In the genomic region with DNA sequence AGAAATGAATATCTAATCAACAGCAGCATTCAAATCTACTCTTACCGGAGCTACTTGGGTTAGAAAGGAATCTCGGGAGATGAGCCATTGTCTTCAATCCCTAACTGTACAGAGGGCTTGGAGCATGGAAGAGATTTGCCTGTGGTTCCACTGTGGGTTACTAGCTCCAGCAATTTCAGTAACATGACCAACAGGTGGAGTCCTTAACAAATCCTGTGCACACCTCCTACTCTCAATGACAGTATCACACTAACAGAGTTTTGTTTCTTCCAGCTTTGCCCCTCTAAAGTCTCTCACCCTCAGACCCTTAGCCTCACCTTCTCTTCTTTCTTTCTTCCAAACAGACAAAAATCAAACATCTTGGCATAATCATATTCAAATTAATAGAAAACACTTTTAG, we compare ENCODE assay signal across 16 mouse cellular contexts. TPM values are rescaled to one million over a fixed set of nuclear protein-coding genes. Genes with fewer than 3 reads are reported as not detected.
DNase-seq lines count a peak whose midpoint lies in the region; ATAC-seq and TF ChIP-seq lines count a peak whose summit lies in the region.
"Had no signal": no experiment of that assay in that cellular context is flagged by ENCODE, and none has a peak within 500 bp of the region (broad histone marks: within the 10 kb centered on the region; RNA-seq: fewer than 3 reads in every experiment).

No protein-coding gene starts in this region.

- no peak overlapping the region for H3K9ac ChIP-seq in forebrain, postnatal 0 days
- no peak overlapping the region for H3K9ac ChIP-seq in liver, embryonic 14.5 days (replicated peaks)
- H3K9ac ChIP-seq in liver, embryonic 12.5 days: no peak overlapping the region
- H3K9ac ChIP-seq: limb, embryonic 15.5 days had no signal

- 86% methylated on average over 2 of the region's 2 CpGs for WGBS in forebrain, postnatal 0 days
- WGBS in forebrain, embryonic 10.5 days: 86% methylated on average over 2 of the region's 2 CpGs
- 78% methylated on average over 2 of the region's 2 CpGs for WGBS in liver, embryonic 14.5 days (ENCODE audit: insufficient replicate concordance)
- WGBS in liver, embryonic 12.5 days (ENCODE audit: insufficient replicate concordance): 74% methylated on average over 2 of the region's 2 CpGs

- no peak overlapping the region for H3K27ac ChIP-seq in forebrain, postnatal 0 days (ENCODE audit: low read depth, low read length)
- no peak overlapping the region for H3K27ac ChIP-seq in forebrain, embryonic 10.5 days
- no peak overlapping the region for H3K27ac ChIP-seq in liver, embryonic 14.5 days
- no peak overlapping the region for H3K27ac ChIP-seq in liver, embryonic 12.5 days
- H3K27ac ChIP-seq: limb, embryonic 15.5 days had no signal

- H3K4me2 ChIP-seq in forebrain, postnatal 0 days (ENCODE audit: low read depth): no peak overlapping the region
- H3K4me2 ChIP-seq in liver, embryonic 14.5 days (ENCODE audit: low read depth): no peak overlapping the region
- H3K4me2 ChIP-seq in liver, embryonic 12.5 days: no peak overlapping the region
- H3K4me2 ChIP-seq: limb, embryonic 15.5 days had no signal

- H3K9me3 ChIP-seq in forebrain, postnatal 0 days (ENCODE audit: low read length): no peaks in the 10 kb centered on the region
- H3K9me3 ChIP-seq in forebrain, embryonic 10.5 days: no peaks in the 10 kb centered on the region
- H3K9me3 ChIP-seq in liver, embryonic 14.5 days (ENCODE audit: control insufficient read depth, low read length): no peaks in the 10 kb centered on the region
- no peaks in the 10 kb centered on the region for H3K9me3 ChIP-seq in liver, embryonic 12.5 days (replicated peaks)
- H3K9me3 ChIP-seq: limb, embryonic 15.5 days had no signal

- ATAC-seq in forebrain, postnatal 0 days: no peak
- no peak for ATAC-seq in liver, embryonic 14.5 days (ENCODE audit: insufficient read depth)
- ATAC-seq in liver, embryonic 12.5 days: no peak
- ATAC-seq: intestine, embryonic 16.5 days had no signal

- H3K4me1 ChIP-seq in forebrain, postnatal 0 days (ENCODE audit: insufficient read depth): 0 out of 2 replicates have a peak, but pooled peaks cover 5% of the 10 kb centered on the region
- peaks cover 14% of the 10 kb centered on the region for H3K4me1 ChIP-seq in forebrain, embryonic 10.5 days
- H3K4me1 ChIP-seq in liver, embryonic 14.5 days (replicated peaks; ENCODE audit: control insufficient read depth in 2 of 2, insufficient read depth in 2 of 2, low read length in 1 of 2): peaks cover 5 to 9% of the 10 kb centered on the region in 2 experiments
- H3K4me1 ChIP-seq in liver, embryonic 12.5 days: peaks cover 20% of the 10 kb centered on the region

- H3K4me3 ChIP-seq in forebrain, postnatal 0 days (ENCODE audit: low read depth, low read length): no peak overlapping the region
- no peak overlapping the region for H3K4me3 ChIP-seq in forebrain, embryonic 10.5 days
- H3K4me3 ChIP-seq in liver, embryonic 14.5 days (ENCODE audit: insufficient read depth in 1 of 2, low read depth in 2 of 2, low read length in 2 of 2): no peak overlapping the region
- H3K4me3 ChIP-seq in liver, embryonic 12.5 days: no peak overlapping the region
- H3K4me3 ChIP-seq: limb, embryonic 15.5 days had no signal

- no peak for DNase-seq in forebrain, postnatal 0 days
- DNase-seq in forebrain, embryonic 10.5 days (ENCODE audit: extremely low spot score, low spot score): no peak
- DNase-seq in liver, embryonic 14.5 days (ENCODE audit: low read depth in 3 of 3, low spot score in 3 of 3): no peak
- peak; percentile 52 for DNase-seq in thymus, postnatal 14 days
- no peak for DNase-seq in thymus, adult 18-20 months
- DNase-seq in thymus, postnatal 25 days: peak; percentile 33
- no peak for DNase-seq in layer of hippocampus, adult 18-20 months (ENCODE audit: low spot score in 2 of 2)
- DNase-seq: cerebellum, adult 11 months; cerebellum, postnatal 36 days; lung, postnatal 10 days had no signal

- 0 out of 2 replicates have a peak, but pooled peaks have one; percentile 22 for TF ChIP-seq CTCF in forebrain, postnatal 0 days (IDR thresholded peaks at IDR 0.05; ENCODE audit: low read depth)
- TF ChIP-seq CTCF in liver, embryonic 14.5 days (IDR thresholded peaks at IDR 0.05; ENCODE audit: low read depth): peak; percentile 14; the same call in 1 of the 2 replicates

- H3K36me3 ChIP-seq in forebrain, postnatal 0 days (ENCODE audit: insufficient read depth): peaks cover 10% of the 10 kb centered on the region
- peaks cover 39% of the 10 kb centered on the region for H3K36me3 ChIP-seq in forebrain, embryonic 10.5 days (replicated peaks)
- peaks cover 5% of the 10 kb centered on the region for H3K36me3 ChIP-seq in liver, embryonic 14.5 days (replicated peaks; ENCODE audit: control insufficient read depth, insufficient read depth, low read depth)
- H3K36me3 ChIP-seq in liver, embryonic 12.5 days: peaks cover 32% of the 10 kb centered on the region

- H3K27me3 ChIP-seq in forebrain, postnatal 0 days (ENCODE audit: insufficient read depth, low read length): no peaks in the 10 kb centered on the region
- no peaks in the 10 kb centered on the region for H3K27me3 ChIP-seq in forebrain, embryonic 10.5 days (ENCODE audit: poor library complexity, severe bottlenecking)
- no peaks in the 10 kb centered on the region for H3K27me3 ChIP-seq in liver, embryonic 14.5 days (ENCODE audit: control insufficient read depth, insufficient read depth, low read length)
- no peaks in the 10 kb centered on the region for H3K27me3 ChIP-seq in liver, embryonic 12.5 days (replicated peaks)
- H3K27me3 ChIP-seq: limb, embryonic 15.5 days had no signal

- TF ChIP-seq EP300 in liver, embryonic 14.5 days (IDR thresholded peaks at IDR 0.05; ENCODE audit: low read depth): no peak

RNA-seq across cellular contexts. Expression of a gene that starts 4.4 kb away (rescaled TPM):
- 36.5 and 37.9 TPM in 2 replicates for total RNA-seq in forebrain, postnatal 0 days (2014; rRNA removed)
- 37.5 and 42.3 TPM in 2 replicates for polyA plus RNA-seq in forebrain, postnatal 0 days (2015; fragmentation: Nextera tagmentation; extraction: Ambion mirVana)
- polyA plus RNA-seq in forebrain, embryonic 10.5 days (2016; fragmentation: Nextera tagmentation; extraction: Ambion mirVana): 41.3 and 42.1 TPM in 2 replicates
- polyA plus RNA-seq in liver, embryonic 14.5 days (2012; rRNA removed): 5.2 and 5.9 TPM in 2 replicates
- polyA plus RNA-seq in liver, embryonic 14.5 days (2014; fragmentation: Nextera tagmentation; extraction: Ambion mirVana): 24.3 and 26.0 TPM in 2 replicates
- polyA plus RNA-seq in liver, embryonic 12.5 days (2016; fragmentation: Nextera tagmentation; extraction: Ambion mirVana): 22.0 and 25.6 TPM in 2 replicates
- total RNA-seq in layer of hippocampus, adult 18-20 months (2021): 10 to 100 TPM; 58.2 to 63.0 TPM

RNA-seq across cellular contexts. Expression of a gene that starts 34.4 kb away (rescaled TPM):
- 17.2 and 33.0 TPM in 2 replicates for total RNA-seq in forebrain, postnatal 0 days (2014; rRNA removed)
- polyA plus RNA-seq in forebrain, postnatal 0 days (2015; fragmentation: Nextera tagmentation; extraction: Ambion mirVana): 23.5 and 25.7 TPM in 2 replicates
- 0.18 and 0.78 TPM in 2 replicates for polyA plus RNA-seq in forebrain, embryonic 10.5 days (2016; fragmentation: Nextera tagmentation; extraction: Ambion mirVana)
- polyA plus RNA-seq in liver, embryonic 14.5 days (2012; rRNA removed): 2.7 and 3.3 TPM in 2 replicates
- 2.5 and 2.6 TPM in 2 replicates for polyA plus RNA-seq in liver, embryonic 14.5 days (2014; fragmentation: Nextera tagmentation; extraction: Ambion mirVana)
- polyA plus RNA-seq in liver, embryonic 12.5 days (2016; fragmentation: Nextera tagmentation; extraction: Ambion mirVana): 0.69 and 0.75 TPM in 2 replicates
- total RNA-seq in layer of hippocampus, adult 18-20 months (2021): 1 to 10 TPM; 9.9 to 10.0 TPM
- total RNA-seq: gastrocnemius, postnatal 4 days; neutrophil, adult 5-6 weeks had no signal
- polyA plus RNA-seq: heart, embryonic 14.5 days had no signal

RNA-seq across cellular contexts. Expression of a gene that starts 34.9 kb away (rescaled TPM):
- 0.52 TPM in 1 of 2 replicates, not detected in the other for total RNA-seq in forebrain, postnatal 0 days (2014; rRNA removed)
- polyA plus RNA-seq in forebrain, postnatal 0 days (2015; fragmentation: Nextera tagmentation; extraction: Ambion mirVana): 0.30 and 0.34 TPM in 2 replicates
- 0.04 and 0.09 TPM in 2 replicates for polyA plus RNA-seq in forebrain, embryonic 10.5 days (2016; fragmentation: Nextera tagmentation; extraction: Ambion mirVana)
- polyA plus RNA-seq in liver, embryonic 14.5 days (2012; rRNA removed): 0.12 and 0.13 TPM in 2 replicates
- 0.14 and 0.20 TPM in 2 replicates for polyA plus RNA-seq in liver, embryonic 14.5 days (2014; fragmentation: Nextera tagmentation; extraction: Ambion mirVana)
- 0.26 and 0.37 TPM in 2 replicates for polyA plus RNA-seq in liver, embryonic 12.5 days (2016; fragmentation: Nextera tagmentation; extraction: Ambion mirVana)
- under 1 TPM in 1 of 2 experiments, not detected in 1; 0.15 TPM for total RNA-seq in layer of hippocampus, adult 18-20 months (2021)

Comparison
In these comparisons a context has a peak if more than half of its experiments do, and no peak if none do; other contexts are left out.
1. DNase-seq: peak in thymus, postnatal 14 days (single experiment) and thymus, postnatal 25 days (single experiment); none in forebrain, postnatal 0 days (single experiment), forebrain, embryonic 10.5 days (single experiment), liver, embryonic 14.5 days (0 of 3), thymus, adult 18-20 months (0 of 2) and layer of hippocampus, adult 18-20 months (0 of 2).